ENCODE assay signal across 26 mouse cellular contexts in genomic region chr4:135598998-135599397, GRCm38 (mm10). TPM values are rescaled to one million over a fixed set of nuclear protein-coding genes. Genes with fewer than 3 reads are reported as not detected.
A peak's percentile ranks its signal among the peaks of the same experiment; 100 is the strongest.
DNase-seq lines count a peak whose midpoint lies in the region; ATAC-seq lines count a peak whose summit lies in the region.
"Had no signal": no experiment of that assay in that cellular context is flagged by ENCODE, and none has a peak within 500 bp of the region (broad histone marks: within the 10 kb centered on the region; RNA-seq: fewer than 3 reads in every experiment).

No protein-coding gene starts in this region.

- H3K4me2 ChIP-seq in intestine, embryonic 16.5 days (ENCODE audit: low read depth, low read length) = peak overlapping the region; percentile 5; the same call in 1 of the 2 replicates
- H3K4me2 ChIP-seq: embryonic facial prominence, embryonic 15.5 days had no signal

- no peaks in the 10 kb centered on the region for H3K36me3 ChIP-seq in intestine, embryonic 16.5 days (ENCODE audit: control insufficient read depth, insufficient read depth, low read length)
- H3K36me3 ChIP-seq in heart, embryonic 10.5 days = no peaks in the 10 kb centered on the region
- H3K36me3 ChIP-seq: embryonic facial prominence, embryonic 15.5 days; hindbrain, embryonic 10.5 days; limb, embryonic 10.5 days; midbrain, embryonic 10.5 days had no signal

- H3K9me3 ChIP-seq in intestine, embryonic 16.5 days (ENCODE audit: control insufficient read depth, low read length) = no peaks in the 10 kb centered on the region
- no peaks in the 10 kb centered on the region for H3K9me3 ChIP-seq in heart, embryonic 10.5 days
- H3K9me3 ChIP-seq: embryonic facial prominence, embryonic 15.5 days; hindbrain, embryonic 10.5 days; limb, embryonic 10.5 days; midbrain, embryonic 10.5 days had no signal

- WGBS in intestine, embryonic 16.5 days = 63% methylated on average over 1 of the region's 2 CpGs
- 59% methylated on average over 2 of the region's 2 CpGs for WGBS in heart, embryonic 10.5 days

- H3K4me3 ChIP-seq in intestine, embryonic 16.5 days (ENCODE audit: low read length) = no peak overlapping the region
- no peak overlapping the region for H3K4me3 ChIP-seq in heart, embryonic 10.5 days
- H3K4me3 ChIP-seq: embryonic facial prominence, embryonic 15.5 days; gastrocnemius, adult 2 months; hindbrain, embryonic 10.5 days; limb, embryonic 10.5 days; midbrain, embryonic 10.5 days had no signal

- peak; percentile 42 for DNase-seq in kidney, adult 9 months
- DNase-seq in kidney, adult 18-20 months = no peak
- peak; percentile 18 for DNase-seq in 3T3-L1 (ENCODE audit: low read depth, low spot score)
- peak; percentile 52 for DNase-seq in A20 (ENCODE audit: low read depth, low spot score)
- no peak for DNase-seq in layer of hippocampus, postnatal 36 days
- no peak for DNase-seq in heart, embryonic 10.5 days (ENCODE audit: low spot score)
- no peak for DNase-seq in cerebellum, adult 11-12 months
- DNase-seq: cerebellum, adult 18-20 months; cerebellum, postnatal 36 days; embryo, embryonic 11 days; gastrocnemius, adult 2 months; liver; liver, postnatal 0 days; lung, postnatal 10 days; thymus, postnatal 25 days had no signal

- H3K27ac ChIP-seq in intestine, embryonic 16.5 days (ENCODE audit: low read length) = peak overlapping the region; percentile 61; the same call in 1 of the 2 replicates
- H3K27ac ChIP-seq in heart, embryonic 10.5 days = no peak overlapping the region
- H3K27ac ChIP-seq: gastrocnemius, adult 2 months; hindbrain, embryonic 10.5 days; limb, embryonic 10.5 days; midbrain, embryonic 10.5 days had no signal

- ATAC-seq in intestine, embryonic 16.5 days = peak; percentile 67
- ATAC-seq: CD4-positive, CD25-positive, alpha-beta regulatory T cell, adult 4 months; forebrain, embryonic 14.5 days; hindbrain, embryonic 16.5 days; liver, postnatal 0 days; Patski had no signal

- H3K27me3 ChIP-seq in intestine, embryonic 16.5 days (replicated peaks; ENCODE audit: control insufficient read depth, insufficient read depth, low read length) = no peaks in the 10 kb centered on the region
- peaks cover 21% of the 10 kb centered on the region for H3K27me3 ChIP-seq in heart, embryonic 10.5 days (ENCODE audit: insufficient read depth, poor library complexity, severe bottlenecking)
- H3K27me3 ChIP-seq: embryonic facial prominence, embryonic 15.5 days; Patski had no signal

- H3K9ac ChIP-seq in intestine, embryonic 16.5 days (ENCODE audit: low read depth, low read length) = no peak overlapping the region
- H3K9ac ChIP-seq: embryonic facial prominence, embryonic 15.5 days; liver, postnatal 0 days had no signal

- H3K4me1 ChIP-seq in intestine, embryonic 16.5 days (ENCODE audit: control insufficient read depth, insufficient read depth, low read length) = peaks cover 13% of the 10 kb centered on the region
- peaks cover 5% of the 10 kb centered on the region; the same call in 1 of the 2 replicates for H3K4me1 ChIP-seq in heart, embryonic 10.5 days
- H3K4me1 ChIP-seq: limb, embryonic 10.5 days had no signal

RNA-seq across cellular contexts. Expression of gene Grhl3, which starts 25.6 kb away (rescaled TPM):
- 2.5 and 2.9 TPM in 2 replicates for polyA plus RNA-seq in intestine, embryonic 16.5 days (2015; fragmentation: Nextera tagmentation; extraction: Ambion mirVana)
- under 1 TPM; 0.66 to 0.70 TPM for total RNA-seq in layer of hippocampus, postnatal 36 days (2021)
- polyA plus RNA-seq in heart, embryonic 10.5 days (2016; fragmentation: Nextera tagmentation; extraction: Ambion mirVana) = 4.3 and 14.1 TPM in 2 replicates
- total RNA-seq: adrenal gland, adult 18-20 months; gastrocnemius, adult 2 months had no signal
- polyA plus RNA-seq: CD4-positive, CD25-positive, alpha-beta regulatory T cell, adult 4 months; gonadal fat pad, adult 2 months; Patski had no signal

Comparison
In these comparisons a context has a peak if more than half of its experiments do, and no peak if none do; other contexts are left out.
1. DNase-seq: peak in kidney, adult 9 months (single experiment), 3T3-L1 (single experiment) and A20 (single experiment); none in kidney, adult 18-20 months (single experiment), layer of hippocampus, postnatal 36 days (0 of 2), heart, embryonic 10.5 days (single experiment) and cerebellum, adult 11-12 months (single experiment).